Mouse (Mus musculus): ENCODE measurements around the gene Adamts1.

- TF ChIP-seq CTCF (conservative IDR thresholded peaks at IDR 0.05; ENCODE audit: insufficient read depth, insufficient read length, low read depth, low read length) (peak; percentile 50), POLR2A (IDR thresholded peaks at IDR 0.05; ENCODE audit: low read depth, low read length) (no peak)
These were observed 1.7 kb downstream of the Adamts1 start for GRCm38 (mm10) chr16:85801252-85801651.
